Mouse (Mus musculus): ENCODE measurements around the gene 9430097D07Rik. TPM values are rescaled to one million over a fixed set of nuclear protein-coding genes. Genes with fewer than 3 reads are reported as not detected.

9430097D07Rik gene
- polyA plus RNA-seq, 1 experiment from 2014 or later, result 0.06 TPM

DNA sequence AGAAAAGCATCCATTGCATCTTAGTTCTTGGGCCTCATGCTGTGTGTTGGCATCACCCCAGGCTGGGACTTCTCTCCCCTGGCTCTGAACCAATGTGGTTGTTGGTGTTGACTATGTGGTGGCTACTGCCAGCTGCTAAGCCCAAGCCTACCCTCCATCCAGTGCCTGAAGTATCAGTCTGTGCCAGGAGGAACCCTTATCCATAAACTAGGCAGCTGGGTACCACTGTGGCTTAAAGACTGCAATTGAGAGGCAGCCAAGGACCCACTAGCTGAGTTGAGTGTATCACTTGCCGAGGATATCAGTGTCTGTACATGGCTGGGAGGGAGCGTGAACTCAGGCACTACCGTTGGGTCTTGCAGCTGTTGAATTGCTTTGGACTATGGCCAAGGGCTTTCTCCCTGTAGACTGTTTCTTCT is 32.4 kb downstream of the 9430097D07Rik start:
- Histone ChIP-seq H3K27me3 (ENCODE audit: control insufficient read depth, insufficient read depth, low read depth, low read length) (peaks cover 11% of the 10 kb centered on the region), H3K4me1 (ENCODE audit: control insufficient read depth, low read depth, low read length) (no peaks in the 10 kb centered on the region; the same call in 1 of the 2 replicates), H3K4me3 (ENCODE audit: low read depth, low read length) (no peak overlapping the region), H3K9me3 (replicated peaks; ENCODE audit: control insufficient read depth, low read length) (no peaks in the 10 kb centered on the region), H3K4me2 (ENCODE audit: low read depth, low read length) (no peak overlapping the region), H3K9ac (ENCODE audit: low read depth, low read length) (no peak overlapping the region), H3K27ac (ENCODE audit: low read length) (no peak overlapping the region), H3K36me3 (ENCODE audit: control insufficient read depth, insufficient read depth) (no peaks in the 10 kb centered on the region)
- 80% methylated on average over 3 of the region's 3 CpGs for WGBS (ENCODE audit: insufficient replicate concordance)
- ATAC-seq (ENCODE audit: low read depth), result no peak

- no peak overlapping the region for H3K9ac ChIP-seq (ENCODE audit: low read depth, low read length)
- peaks cover 8% of the 10 kb centered on the region for H3K4me1 ChIP-seq (ENCODE audit: control insufficient read depth, low read depth, low read length)
- 25% methylated on average over 4 of the region's 4 CpGs for WGBS (ENCODE audit: insufficient replicate concordance)
- H3K9me3 ChIP-seq (replicated peaks; ENCODE audit: control insufficient read depth, low read length), result no peaks in the 10 kb centered on the region
- ATAC-seq (ENCODE audit: low read depth), result no peak
- H3K36me3 ChIP-seq (ENCODE audit: control insufficient read depth, insufficient read depth), result no peaks in the 10 kb centered on the region
- no peak overlapping the region for H3K4me2 ChIP-seq (ENCODE audit: low read depth, low read length)
- H3K27me3 ChIP-seq (ENCODE audit: control insufficient read depth, insufficient read depth, low read depth, low read length), result peaks cover 20% of the 10 kb centered on the region
- no peak overlapping the region for H3K27ac ChIP-seq (ENCODE audit: low read length)
- no peak overlapping the region for H3K4me3 ChIP-seq (ENCODE audit: low read depth, low read length)
Measured at GRCm38 (mm10) chr2:32541986-32542573, 33.4 kb downstream of the 9430097D07Rik start.

DNA sequence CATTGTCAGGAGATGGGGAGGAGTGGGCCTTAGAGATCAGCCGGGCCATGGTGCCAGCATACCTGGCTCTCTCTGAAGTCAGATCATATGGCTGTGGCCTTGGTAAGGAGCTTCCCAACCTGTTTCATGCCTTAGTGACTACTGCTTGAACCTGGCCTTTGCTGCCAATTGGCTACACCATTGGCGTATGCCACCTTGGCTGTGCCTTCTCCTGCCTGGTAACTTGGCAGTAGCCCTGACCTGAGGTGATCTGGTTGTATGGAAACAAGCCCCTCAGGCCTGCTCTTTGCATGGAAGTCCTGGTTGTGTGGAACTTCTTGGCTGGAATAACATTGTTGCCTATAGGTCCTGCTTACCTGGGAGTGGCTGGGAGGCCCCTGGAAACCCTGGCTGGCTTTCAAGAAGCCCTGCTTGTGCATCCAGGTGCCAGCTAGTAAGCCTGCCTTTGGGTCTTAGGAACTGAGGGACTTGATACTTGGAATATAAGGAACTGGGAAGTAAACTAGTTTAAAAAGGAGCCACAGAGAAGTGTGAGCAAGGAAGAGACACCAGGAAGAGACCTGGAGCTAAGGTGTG is 34.1 kb downstream of the 9430097D07Rik start:
- Histone ChIP-seq H3K9ac (ENCODE audit: low read depth, low read length) (no peak overlapping the region), H3K27me3 (ENCODE audit: control insufficient read depth, insufficient read depth, low read depth, low read length) (peaks cover 27% of the 10 kb centered on the region), H3K27ac (ENCODE audit: low read length) (no peak overlapping the region), H3K36me3 (ENCODE audit: control insufficient read depth, insufficient read depth) (no peaks in the 10 kb centered on the region), H3K4me2 (ENCODE audit: low read depth, low read length) (no peak overlapping the region), H3K9me3 (replicated peaks; ENCODE audit: control insufficient read depth, low read length) (no peaks in the 10 kb centered on the region), H3K4me3 (ENCODE audit: low read depth, low read length) (no peak overlapping the region), H3K4me1 (ENCODE audit: control insufficient read depth, low read depth, low read length) (peaks cover 14% of the 10 kb centered on the region)
- 59% methylated on average over 2 of the region's 2 CpGs for WGBS (ENCODE audit: insufficient replicate concordance)
- no peak for ATAC-seq (ENCODE audit: low read depth)

- H3K27ac ChIP-seq (ENCODE audit: low read length), result no peak overlapping the region
- peaks cover 25% of the 10 kb centered on the region for H3K4me1 ChIP-seq (ENCODE audit: control insufficient read depth, low read depth, low read length)
- no peak overlapping the region for H3K4me2 ChIP-seq (ENCODE audit: low read depth, low read length)
- no peaks in the 10 kb centered on the region for H3K9me3 ChIP-seq (replicated peaks; ENCODE audit: control insufficient read depth, low read length)
- ATAC-seq (ENCODE audit: low read depth), result no peak
- no peaks in the 10 kb centered on the region for H3K36me3 ChIP-seq (ENCODE audit: control insufficient read depth, insufficient read depth)
- 69% methylated on average over 14 of the region's 14 CpGs for WGBS (ENCODE audit: insufficient replicate concordance)
- H3K27me3 ChIP-seq (ENCODE audit: control insufficient read depth, insufficient read depth, low read depth, low read length), result peaks cover 40% of the 10 kb centered on the region
- no peak overlapping the region for H3K4me3 ChIP-seq (ENCODE audit: low read depth, low read length)
- H3K9ac ChIP-seq (ENCODE audit: low read depth, low read length), result no peak overlapping the region
Measured at GRCm38 (mm10) chr2:32539452-32539981, 36.0 kb downstream of the 9430097D07Rik start.

- no peak overlapping the region for H3K4me3 ChIP-seq (ENCODE audit: low read depth, low read length)
- H3K27ac ChIP-seq (ENCODE audit: low read length), result no peak overlapping the region
- ATAC-seq (ENCODE audit: low read depth), result no peak
- H3K27me3 ChIP-seq (ENCODE audit: control insufficient read depth, insufficient read depth, low read depth, low read length), result peaks cover 40% of the 10 kb centered on the region
- H3K4me2 ChIP-seq (ENCODE audit: low read depth, low read length), result no peak overlapping the region
- 56% methylated on average over 4 of the region's 4 CpGs for WGBS (ENCODE audit: insufficient replicate concordance)
- H3K4me1 ChIP-seq (ENCODE audit: control insufficient read depth, low read depth, low read length), result peaks cover 29% of the 10 kb centered on the region
- H3K36me3 ChIP-seq (ENCODE audit: control insufficient read depth, insufficient read depth), result no peaks in the 10 kb centered on the region
- no peaks in the 10 kb centered on the region for H3K9me3 ChIP-seq (replicated peaks; ENCODE audit: control insufficient read depth, low read length)
- no peak overlapping the region for H3K9ac ChIP-seq (ENCODE audit: low read depth, low read length)
Measured at GRCm38 (mm10) chr2:32538461-32538860, 37.0 kb downstream of the 9430097D07Rik start.

DNA sequence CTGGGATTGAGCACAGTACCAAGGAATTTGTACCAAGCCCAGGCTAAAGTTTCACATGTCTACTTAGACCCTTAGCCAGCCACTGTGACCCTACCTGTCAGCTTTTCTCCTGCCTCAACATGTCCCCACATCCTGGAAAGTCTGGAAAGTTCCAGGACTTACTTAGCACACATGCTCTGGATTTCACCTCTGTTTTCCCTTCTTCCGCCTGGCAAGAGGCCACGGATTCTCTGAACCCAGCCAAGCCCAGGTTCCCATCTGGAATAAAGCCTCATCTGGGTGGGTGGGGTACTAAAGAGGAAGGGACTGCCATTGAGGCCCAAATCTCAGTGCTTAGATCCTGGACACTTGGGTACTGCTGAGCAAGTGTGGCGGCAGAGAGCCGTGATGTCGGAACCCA is 37.5 kb downstream of the 9430097D07Rik start:
- H3K4me3 ChIP-seq (ENCODE audit: low read depth, low read length), result no peak overlapping the region
- ATAC-seq (ENCODE audit: low read depth), result no peak
- no peaks in the 10 kb centered on the region for H3K36me3 ChIP-seq (ENCODE audit: control insufficient read depth, insufficient read depth)
- no peaks in the 10 kb centered on the region for H3K9me3 ChIP-seq (replicated peaks; ENCODE audit: control insufficient read depth, low read length)
- H3K27ac ChIP-seq (ENCODE audit: low read length), result no peak overlapping the region
- H3K4me1 ChIP-seq (ENCODE audit: control insufficient read depth, low read depth, low read length), result peaks cover 29% of the 10 kb centered on the region
- no peak overlapping the region for H3K4me2 ChIP-seq (ENCODE audit: low read depth, low read length)
- WGBS (ENCODE audit: insufficient replicate concordance), result 83% methylated on average over 5 of the region's 5 CpGs
- no peak overlapping the region for H3K9ac ChIP-seq (ENCODE audit: low read depth, low read length)
- peaks cover 42% of the 10 kb centered on the region for H3K27me3 ChIP-seq (ENCODE audit: control insufficient read depth, insufficient read depth, low read depth, low read length)

DNA sequence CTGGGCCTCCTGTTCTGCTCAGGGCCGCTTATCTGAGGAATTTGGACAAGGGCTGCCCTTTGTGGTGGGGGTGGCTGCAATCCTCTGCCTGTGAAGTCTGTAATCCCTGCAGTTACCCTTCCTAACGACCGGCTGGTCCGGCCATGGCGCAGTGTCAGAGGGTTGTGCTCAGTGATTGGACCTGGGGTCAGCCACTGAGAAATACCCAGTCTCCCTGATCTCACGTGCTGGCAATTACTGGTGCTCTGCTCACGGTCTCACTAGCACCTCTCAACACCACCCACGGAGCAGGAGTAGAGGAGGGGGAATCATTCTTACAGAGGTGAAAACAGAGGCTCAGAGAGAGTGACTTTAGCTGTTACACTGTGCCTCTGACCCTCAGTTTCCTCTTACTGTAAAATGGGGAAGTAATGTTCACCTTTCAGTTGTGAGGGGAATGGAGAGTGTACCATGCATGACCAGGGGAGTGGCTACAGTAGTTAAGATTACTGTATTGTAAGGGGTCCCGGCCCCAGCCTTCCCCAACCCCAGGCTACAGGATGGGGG is 38.1 kb downstream of the 9430097D07Rik start:
- 9% methylated on average over 9 of the region's 9 CpGs for WGBS (ENCODE audit: insufficient replicate concordance)
- H3K27me3 ChIP-seq (ENCODE audit: control insufficient read depth, insufficient read depth, low read depth, low read length), result peaks cover 42% of the 10 kb centered on the region
- H3K9me3 ChIP-seq (replicated peaks; ENCODE audit: control insufficient read depth, low read length), result no peaks in the 10 kb centered on the region
- H3K4me3 ChIP-seq (ENCODE audit: low read depth, low read length), result peak overlapping the region; percentile 77
- no peak for ATAC-seq (ENCODE audit: low read depth)
- peak overlapping the region; percentile 17; the same call in 1 of the 2 replicates for H3K9ac ChIP-seq (ENCODE audit: low read depth, low read length)
- peaks cover 29% of the 10 kb centered on the region for H3K4me1 ChIP-seq (ENCODE audit: control insufficient read depth, low read depth, low read length)
- no peaks in the 10 kb centered on the region for H3K36me3 ChIP-seq (ENCODE audit: control insufficient read depth, insufficient read depth)
- H3K4me2 ChIP-seq (ENCODE audit: low read depth, low read length), result peak overlapping the region; percentile 99
- peak overlapping the region; percentile 74 for H3K27ac ChIP-seq (ENCODE audit: low read length)

DNA sequence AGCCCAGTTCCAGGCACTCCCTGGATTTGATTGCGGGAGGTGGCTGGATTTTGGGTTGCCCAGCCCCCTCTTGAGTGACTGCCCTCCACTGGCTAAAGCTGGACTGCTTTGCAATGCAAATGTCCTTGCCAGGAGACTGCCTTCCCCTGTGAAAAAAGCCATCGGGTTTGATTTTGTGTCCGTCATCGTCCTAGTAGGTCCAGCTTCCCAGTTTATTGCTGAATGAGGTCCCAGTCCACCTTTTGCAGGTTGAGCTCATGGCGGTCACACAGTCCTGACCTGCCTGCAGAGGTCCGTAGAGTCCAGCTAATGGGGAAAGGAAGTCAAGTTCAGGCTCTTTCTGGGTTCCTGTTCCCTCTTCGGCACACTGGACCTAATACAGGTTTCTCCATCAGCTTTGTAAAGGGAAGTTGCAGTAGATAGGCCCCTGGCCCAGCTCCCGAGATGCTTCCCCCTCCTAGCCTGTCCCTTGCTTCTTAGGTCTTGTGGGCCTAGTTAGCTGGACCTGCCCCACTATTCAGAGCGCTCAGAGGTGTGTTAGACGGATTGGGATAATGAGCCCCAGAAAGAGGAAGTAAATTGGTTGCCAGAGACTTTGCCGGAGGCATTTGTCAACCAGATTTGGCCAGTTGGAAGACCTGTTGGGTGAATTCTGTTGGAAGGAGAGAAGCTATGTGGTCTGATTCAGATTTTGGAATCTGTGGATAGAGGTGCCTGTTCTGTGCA is 38.7 kb downstream of the 9430097D07Rik start:
- WGBS (ENCODE audit: insufficient replicate concordance), result 3% methylated on average over 11 of the region's 11 CpGs
- no peaks in the 10 kb centered on the region for H3K9me3 ChIP-seq (replicated peaks; ENCODE audit: control insufficient read depth, low read length)
- no peaks in the 10 kb centered on the region for H3K36me3 ChIP-seq (ENCODE audit: control insufficient read depth, insufficient read depth)
- peaks cover 42% of the 10 kb centered on the region for H3K27me3 ChIP-seq (ENCODE audit: control insufficient read depth, insufficient read depth, low read depth, low read length)
- peaks cover 29% of the 10 kb centered on the region for H3K4me1 ChIP-seq (ENCODE audit: control insufficient read depth, low read depth, low read length)
- peak overlapping the region; percentile 74 for H3K27ac ChIP-seq (ENCODE audit: low read length)
- peak overlapping the region; percentile 77 for H3K4me3 ChIP-seq (ENCODE audit: low read depth, low read length)
- peak overlapping the region; percentile 99 for H3K4me2 ChIP-seq (ENCODE audit: low read depth, low read length)
- peak overlapping the region; percentile 73; the same call in 1 of the 2 replicates for H3K9ac ChIP-seq (ENCODE audit: low read depth, low read length)
- ATAC-seq (ENCODE audit: low read depth), result no peak

All from liver, embryonic 16.5 days (tissue).